Mouse (Mus musculus) cerebellum, postnatal 4 days (tissue): ENCODE data around the gene Ints1.

ENCODE experiments used
- DNase-seq, 2 experiments: peaks; one replicate each; pipeline ENCODE4 v3.0.0; 2022; ENCODE audit warnings: low spot score in 2 of 2, mixed read lengths in 1 of 2

Gene Ints1

DNA sequence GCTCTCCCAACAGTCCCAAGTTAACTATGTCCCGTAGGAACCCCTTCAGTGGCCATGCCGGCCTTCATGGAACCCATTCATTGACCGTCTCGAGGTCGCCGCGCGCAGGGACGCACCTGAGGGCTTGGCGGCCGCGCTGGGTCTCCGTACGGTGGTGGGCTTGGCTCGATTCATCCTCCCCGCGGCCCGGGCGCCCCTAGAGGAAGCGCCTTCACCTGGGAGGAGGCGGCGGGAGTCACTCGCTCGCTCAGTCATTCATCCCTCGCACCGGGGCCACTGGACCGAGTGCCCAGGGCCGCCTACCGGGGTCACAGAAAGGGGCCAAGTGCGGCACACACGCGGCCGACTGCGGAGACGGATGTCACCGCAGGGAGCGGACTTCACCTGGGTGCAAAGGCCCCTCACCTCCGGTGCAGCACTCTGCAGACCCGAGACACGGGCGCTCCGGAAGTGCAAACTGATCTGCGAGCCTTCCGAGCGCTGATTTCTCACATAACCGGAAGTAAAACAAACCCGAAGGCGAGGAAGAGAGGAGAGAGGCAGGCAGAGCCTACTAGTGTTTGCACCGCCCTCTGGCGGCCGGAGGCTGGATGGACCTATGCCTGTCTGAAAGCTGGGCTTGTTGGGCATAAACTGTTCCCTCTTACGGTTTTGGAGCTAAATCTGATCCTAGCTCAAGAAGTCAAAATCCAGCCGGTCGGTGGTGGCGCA, at the start of gene Ints1:
Gene Ints1, minus strand, starts transcription at position 459 of the 711 bp plus-strand sequence.
- peak; percentile 95 to 97 for DNase-seq

DNA sequence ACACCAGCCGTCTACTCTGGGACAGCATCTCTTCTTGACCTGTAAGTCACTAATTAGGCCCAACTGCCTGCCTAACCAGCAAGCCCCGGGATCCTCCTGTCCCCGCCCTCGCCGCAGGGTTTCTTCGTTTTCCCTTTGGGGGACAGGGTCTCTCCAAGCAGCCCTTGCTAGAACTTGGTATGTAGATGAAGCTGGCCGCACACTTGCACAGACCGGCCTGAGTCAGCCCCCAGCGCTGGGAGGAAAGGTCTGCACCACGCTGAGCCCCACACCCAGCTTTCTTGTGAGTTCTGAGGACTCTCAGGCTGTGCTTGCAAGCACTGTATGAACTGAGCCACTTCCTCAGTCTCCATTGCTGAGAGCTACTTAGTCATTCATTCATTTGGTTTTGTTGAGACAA, 49.1 kb upstream of the Ints1 start:
- no peak for DNase-seq

DNA sequence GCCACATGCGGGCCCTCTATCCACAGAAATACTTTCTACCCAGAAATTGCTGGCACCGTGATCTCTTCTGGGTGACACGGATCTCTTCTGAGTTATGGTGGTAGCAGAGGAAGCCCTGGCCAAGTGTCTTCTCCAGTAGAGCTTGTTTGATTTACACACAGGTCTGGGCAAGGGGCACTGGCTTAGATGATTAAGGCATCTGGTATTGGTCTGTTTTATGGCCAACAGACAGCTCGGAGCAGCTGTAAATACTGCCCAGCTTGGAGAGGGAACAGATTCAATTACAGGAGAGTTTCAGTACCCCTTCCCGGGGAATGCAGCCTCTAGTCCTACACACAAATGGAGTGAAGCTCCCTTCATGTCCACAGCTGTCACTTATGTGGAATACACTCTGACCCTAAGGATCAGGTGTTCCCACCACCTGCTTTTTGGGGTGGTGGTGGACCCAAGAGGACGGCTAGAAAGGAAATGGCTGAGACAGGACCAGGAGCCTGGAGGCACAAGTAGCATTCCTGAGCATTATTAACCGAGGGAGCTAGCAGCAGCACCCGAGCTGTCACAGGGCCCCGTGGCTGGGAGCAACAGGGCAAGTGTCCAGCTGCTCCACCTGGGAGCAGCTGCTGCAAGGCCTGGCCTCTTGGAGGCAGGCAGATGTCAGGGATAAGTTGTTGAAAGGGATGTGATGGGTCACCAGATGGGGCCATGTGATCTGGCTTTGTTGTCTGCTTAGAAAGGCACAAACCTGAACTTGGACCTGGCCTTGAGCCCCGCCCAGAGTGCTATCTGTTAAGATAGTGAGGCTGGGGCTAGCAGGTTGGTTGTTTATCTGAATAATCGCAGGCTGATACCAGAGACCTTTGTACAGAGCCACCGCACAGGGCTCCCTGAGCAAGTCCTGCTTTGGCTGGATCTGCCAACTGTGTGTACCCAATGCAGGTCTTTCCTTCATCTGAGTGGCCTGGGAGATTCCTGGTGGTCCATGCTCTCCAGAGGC, 46.3 kb upstream of the Ints1 start:
- DNase-seq, result no peak

DNA sequence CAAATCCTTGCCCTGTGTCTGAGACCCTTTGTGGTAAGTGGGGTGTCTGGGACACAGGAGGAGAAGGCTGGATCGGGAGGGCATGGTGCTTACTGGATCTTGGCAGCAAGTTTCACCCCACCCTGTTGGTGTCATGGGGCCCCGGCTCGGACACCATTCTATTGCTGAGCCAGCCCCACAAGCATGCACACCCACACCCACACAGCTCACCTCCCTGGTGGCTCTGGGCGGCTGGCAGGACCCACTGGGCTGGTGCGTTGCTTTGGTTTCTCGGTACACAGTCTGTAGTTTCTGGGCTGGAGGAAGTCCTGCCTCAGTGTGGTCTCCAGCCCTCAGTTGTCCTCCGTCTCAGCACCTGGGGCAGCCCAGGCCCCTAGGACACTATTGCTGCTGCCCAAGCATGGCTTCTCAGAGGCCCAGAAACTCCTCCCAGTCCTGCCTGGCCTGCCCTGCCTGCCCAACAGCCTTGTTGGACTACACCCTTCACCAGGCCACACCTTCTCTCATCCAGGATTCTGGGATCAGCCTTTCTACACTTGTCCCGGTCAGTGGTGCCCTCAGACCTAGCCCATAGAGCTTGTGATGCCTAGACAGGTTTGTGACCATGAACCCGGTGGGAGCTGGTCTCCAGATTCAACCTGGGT, 44.2 kb upstream of the Ints1 start, which contains the start of gene Tmem184a:
Gene Tmem184a, minus strand, starts transcription at position 380 of the 644 bp plus-strand sequence.
- no peak for DNase-seq

DNA sequence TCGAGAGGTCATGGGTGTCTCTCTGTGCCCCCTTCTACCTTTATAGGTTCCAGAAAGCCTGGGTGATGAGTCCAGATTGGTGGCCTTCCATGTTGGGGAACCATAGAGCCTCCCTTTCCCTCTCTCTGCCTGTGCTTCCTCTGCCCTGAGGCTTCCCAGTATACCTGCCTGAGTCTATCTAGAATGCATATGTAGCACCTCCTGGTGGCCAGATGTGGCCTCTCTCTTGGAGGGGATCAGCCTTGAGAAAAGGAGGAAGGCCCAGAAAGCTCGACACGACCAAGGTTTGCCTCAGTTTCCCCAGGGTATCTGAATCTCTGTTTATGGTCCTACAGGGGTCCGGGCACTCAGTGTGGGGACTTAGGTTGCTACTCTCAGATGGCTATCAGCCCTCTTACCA, 43.3 kb upstream of the Ints1 start:
- DNase-seq, result no peak

DNA sequence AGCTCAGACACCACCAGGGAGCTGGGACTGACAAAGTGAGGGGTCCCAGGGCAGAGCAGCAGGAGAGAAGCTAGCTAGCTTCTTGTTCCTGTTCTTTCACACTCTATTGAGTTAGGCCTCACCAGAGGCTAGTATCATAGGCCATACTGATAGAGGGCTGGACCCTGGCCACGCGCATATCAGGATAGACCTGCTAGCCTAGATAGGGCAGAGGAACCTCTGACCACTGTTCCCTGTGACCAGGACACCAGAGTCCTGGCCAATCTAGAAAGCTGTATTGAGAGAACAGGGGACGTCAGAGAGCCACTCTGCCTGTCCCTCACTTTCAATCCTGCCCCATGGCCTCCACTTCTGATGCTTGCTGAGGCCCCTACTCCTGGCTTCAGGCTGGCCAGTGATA, 42.6 kb upstream of the Ints1 start:
- no peak for DNase-seq

DNA sequence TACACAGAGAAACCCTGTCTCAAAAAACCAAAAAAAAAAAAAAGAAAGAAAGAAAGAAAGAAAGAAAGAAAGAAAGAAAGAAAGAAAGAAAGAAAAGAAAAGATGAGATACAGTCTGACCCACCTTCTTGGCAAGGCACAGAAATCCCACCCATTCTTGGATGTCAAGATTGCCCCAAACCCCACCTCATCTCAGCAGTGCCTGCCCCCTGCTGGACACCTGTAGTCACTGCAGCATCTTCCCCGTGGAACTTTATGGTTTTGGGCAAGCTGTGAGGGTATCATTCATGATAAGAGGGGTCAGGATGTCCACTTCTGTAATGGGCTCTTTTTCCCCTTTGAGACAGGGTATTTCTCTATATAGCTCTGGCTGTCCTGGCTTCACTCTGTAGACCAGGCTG, 41.8 kb upstream of the Ints1 start:
- no peak for DNase-seq

DNA sequence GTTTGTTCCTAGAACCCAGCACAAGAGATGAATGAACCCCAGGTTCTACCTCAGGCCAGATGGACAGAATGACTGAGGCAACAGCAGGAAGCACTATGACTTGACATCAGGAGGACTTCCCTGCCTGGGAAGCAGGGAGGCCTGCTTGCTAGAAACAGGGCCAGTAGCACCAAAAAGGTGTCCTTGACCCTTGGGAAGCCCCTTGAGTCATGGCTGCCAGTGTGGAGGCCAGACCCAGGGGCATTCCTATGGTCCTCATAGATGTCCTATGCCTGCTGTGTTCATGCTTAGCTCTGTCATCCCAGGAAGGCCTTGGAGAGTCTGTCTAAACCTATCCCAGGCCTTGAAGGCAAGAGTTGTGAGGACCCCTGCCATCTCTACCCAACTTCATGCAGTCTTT, 41.0 kb upstream of the Ints1 start:
- no peak for DNase-seq

DNA sequence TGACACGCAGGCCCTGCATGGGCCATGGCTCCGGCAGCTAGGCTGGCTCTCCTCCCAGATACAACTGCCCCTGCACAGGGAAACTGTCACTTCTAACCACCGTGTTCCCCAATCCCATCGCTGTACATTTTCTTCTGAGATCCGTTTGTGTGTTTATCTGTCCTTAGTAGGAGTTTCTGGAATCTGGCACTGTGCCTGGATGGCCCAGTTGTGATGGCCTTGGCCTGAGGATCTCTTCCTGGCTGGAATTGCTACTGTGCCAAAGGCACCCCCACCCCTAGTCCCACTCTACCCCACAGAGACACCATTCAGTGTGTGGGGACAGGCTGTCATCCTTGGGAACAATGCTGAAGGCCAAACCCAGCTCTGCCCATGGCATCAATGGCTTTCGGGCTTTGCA, 40.5 kb upstream of the Ints1 start:
- no peak for DNase-seq

DNA sequence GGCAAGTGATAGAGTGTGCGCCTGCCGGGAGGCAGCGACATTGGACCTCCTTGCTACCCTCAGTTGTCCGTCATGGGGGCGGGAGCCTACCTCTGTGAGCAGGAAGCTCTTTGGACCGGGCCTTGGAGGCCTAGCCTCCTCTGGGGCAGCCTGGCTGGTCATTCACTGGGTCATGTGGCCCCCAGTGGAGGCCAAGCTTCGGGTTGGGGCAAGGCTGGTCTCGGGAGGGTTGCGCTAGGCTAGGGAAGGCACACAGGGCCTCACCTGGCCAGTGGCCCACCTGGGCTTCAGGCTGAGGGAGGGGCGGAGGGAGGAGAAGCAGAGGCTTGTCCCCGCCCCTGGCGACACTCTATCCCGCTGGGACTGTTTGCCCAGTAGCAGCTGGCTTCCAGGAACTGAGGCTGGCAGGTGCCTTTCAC, 38.5 kb upstream of the Ints1 start:
- no peak for DNase-seq

DNA sequence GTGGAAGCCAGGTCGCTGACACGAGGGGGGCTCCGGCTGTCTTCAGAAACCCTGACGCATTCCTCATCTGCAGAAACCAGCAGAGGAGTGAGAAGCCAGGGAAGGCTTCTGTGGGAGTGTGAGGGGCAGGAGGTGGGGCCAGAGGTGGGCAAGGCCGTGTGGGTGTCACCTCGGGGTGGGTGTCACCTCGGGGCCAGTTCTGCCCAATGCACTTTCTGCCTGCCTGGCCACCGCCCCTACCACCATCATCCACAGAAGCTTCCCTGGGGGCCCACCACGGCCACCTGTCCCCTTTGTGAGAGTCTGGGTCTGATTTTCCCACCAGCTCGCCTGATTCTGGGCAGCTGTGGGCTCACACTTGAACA, 37.6 kb upstream of the Ints1 start:
- DNase-seq, result no peak

DNA sequence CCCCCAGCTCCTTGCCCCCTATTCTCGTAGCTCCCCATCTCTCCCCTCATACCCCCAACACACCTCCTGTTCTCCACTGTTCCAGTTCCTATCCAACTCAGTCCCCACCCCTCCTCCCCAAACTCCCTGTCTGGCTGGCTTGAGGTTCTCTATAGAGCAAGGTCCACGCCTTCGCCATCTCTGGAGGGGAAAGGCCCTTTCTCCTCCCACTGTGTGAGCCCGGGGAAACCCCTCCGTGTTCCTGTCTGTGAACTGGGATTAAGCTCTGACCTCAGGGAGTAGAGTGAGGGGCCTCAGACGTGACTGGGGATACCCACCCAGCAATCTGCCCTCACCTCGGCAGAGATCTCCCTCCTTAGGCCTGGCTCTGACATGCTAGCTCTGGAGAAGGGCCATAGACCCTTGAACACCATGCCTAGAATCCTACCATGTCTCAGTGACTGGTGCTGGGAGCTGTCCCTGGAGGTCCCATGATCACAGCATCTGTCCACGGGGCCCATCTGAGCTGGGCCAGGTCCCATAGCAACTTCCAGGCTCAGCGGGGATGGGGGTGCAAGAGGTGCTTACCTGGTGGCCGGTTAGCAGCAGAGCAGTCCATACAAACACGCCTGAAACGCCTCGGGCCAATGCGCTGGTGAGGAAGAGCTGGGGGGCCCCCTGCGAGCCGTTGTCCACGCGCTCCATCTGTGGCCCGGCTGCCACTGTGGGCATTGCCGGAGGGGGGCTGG, 37.1 kb upstream of the Ints1 start:
- DNase-seq, result no peak

DNA sequence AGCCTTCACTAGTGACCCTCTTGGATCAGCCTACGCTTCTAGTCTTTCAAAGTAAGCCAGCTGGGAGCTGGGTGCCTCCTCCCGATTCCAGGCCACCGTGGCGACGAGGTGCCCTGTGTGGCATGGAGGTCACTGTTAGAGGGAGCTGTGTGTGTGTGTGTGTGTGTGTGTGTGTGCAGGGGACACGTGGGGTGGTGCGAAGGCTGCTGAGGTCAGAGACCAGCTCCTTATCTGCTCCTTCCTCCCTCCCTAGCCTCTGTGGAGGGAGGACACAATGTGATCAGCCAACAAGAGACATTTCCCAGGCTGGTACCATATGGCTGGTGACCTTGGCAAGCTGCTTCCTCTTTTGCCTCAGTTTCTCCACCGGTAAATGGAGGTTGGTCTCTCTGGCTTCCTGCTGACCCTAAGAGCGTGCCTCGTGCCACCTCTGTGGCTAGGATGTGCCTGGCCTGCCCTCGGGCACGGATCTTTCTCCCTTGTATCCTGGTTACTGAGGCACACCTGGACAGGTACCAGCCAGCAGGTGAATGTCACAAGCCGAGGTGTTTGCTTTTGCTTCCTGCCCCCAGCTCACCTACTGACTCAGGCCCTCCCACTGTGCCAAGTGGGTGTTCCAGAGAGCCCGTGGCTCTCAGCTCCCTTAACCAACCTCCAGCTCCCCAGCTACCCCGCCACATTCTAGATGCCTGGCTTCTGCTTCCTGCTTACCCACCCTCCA, 36.4 kb upstream of the Ints1 start:
- no peak for DNase-seq

DNA sequence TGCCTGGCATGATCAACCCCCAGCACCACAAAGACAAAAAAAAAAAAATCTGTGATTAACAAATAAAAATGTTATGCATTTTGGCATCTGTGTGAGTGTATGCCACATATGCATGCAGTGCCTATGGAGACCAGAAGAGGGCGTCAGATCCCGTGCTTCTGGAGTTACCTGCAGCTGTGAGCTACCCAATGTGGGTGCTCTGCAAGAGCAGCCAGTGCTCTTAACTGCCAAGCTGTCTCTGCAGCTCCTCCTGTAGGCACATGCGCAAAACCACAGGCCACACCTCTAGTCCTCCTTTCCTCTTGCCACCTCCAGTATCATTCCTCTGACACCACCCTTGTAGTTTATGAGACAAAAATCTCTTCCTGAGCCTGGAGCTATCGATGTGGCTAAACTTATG, 33.9 kb upstream of the Ints1 start:
- DNase-seq, result no peak

DNA sequence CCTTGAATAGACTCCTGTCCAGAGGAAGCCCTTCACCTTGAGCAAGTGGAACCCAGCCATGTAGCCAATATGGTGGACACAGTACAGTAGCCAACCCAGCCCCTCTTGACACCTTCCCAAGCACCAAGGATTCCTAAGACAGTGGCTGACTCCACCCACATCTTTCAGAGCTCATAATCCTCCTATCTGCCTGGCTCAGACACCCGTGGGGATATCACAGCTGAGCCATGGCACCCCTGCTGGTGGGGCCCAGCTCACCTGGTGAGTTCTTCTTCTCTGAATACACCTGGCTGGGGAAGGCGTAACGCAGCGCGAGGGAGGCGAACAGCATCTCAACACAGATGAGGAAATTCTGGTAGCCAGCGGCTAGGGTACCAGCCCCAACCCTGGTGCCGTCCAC, 30.4 kb upstream of the Ints1 start:
- DNase-seq, result no peak

DNA sequence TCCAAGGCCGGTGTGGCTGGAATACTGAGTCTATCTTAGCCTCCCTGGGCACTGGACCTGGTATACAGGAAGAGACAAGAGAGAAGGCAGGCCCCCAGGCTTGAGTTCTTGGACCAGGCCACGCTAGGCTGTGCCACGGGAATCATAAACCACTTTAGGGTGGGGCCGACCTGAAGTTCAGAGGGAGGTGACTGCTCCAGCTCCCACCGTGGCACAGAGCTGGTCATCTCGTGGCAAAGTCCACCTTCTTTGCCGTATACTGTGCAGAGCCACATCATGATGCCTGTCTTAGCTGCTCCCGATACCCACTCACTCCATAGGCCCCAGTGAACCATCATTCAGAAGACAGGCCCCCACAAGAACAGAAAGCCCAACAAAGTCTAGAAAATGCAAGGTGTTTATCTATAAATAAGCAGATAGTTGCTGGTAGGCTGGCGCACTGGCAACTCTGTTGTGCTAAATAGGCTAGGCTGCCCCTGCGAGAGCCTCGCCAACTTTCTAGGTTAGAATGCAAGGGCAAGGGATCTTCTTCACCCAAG, 29.2 kb upstream of the Ints1 start:
- no peak for DNase-seq

DNA sequence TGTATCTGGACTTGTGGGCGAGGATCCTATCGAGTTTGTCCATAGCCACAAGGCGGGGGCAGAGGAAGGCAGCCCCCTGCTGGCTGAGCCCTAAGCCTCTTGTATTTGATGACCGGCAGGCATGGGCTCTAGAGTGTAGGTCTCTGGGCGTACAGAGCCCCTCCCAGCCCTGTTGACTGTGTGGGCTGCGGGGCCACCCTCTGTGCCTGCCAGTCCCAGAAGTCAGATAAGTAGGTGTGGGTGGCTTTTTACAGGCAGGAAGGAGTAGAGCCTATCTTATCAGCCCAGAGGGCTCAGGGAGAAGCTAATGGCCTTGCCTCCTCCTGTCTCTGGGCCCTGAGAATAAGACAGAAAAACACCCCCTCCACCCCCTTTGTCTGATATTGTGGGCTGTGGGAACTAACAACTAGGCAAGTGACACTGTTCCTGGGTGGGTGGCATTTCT, 28.7 kb upstream of the Ints1 start:
- DNase-seq, result no peak

DNA sequence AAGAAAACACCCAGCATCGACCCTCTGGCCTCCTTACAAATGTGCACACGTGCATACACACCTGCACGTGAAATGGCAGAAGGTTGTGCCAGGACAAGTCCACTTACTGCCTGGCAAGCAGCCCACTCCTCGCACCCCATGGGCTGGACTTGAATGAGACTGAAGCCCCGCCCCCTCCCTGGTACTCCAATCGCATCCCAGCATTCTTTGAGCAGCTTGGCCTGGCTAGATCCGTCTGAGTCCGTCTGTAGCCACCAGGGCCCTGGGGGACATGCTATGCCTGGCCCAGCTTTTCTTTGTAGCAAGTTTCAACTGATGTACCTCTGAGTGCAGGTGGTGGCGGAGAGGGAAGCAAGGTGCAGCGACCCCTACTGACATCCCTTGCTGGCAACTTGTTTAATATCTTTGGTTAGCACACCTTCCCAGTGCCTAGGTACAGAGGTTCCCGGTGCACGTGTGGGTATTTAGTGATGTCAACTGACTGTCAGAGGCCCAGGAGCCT, 28.2 kb upstream of the Ints1 start:
- peak in 1 of 2 experiments; percentile 49 for DNase-seq

DNA sequence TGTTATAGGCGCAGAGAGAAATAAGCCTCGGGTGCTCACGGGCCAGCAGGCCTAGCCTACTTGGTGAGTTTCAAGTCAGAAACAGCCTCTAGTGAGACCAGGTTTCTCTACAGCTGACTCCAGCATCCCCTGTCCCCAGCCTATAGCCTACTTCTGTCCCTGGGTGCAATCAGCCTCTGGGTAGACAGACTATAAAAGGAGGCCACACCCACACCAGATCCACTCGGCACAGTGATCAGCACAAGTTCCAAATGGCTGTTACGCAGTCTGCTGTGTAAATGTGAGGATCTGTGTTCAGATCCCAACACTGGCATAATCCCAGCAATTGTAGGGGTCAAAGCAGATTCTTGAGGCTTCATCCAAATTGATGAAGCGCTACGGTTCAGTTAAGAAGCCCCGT, 27.7 kb upstream of the Ints1 start:
- DNase-seq, result no peak

DNA sequence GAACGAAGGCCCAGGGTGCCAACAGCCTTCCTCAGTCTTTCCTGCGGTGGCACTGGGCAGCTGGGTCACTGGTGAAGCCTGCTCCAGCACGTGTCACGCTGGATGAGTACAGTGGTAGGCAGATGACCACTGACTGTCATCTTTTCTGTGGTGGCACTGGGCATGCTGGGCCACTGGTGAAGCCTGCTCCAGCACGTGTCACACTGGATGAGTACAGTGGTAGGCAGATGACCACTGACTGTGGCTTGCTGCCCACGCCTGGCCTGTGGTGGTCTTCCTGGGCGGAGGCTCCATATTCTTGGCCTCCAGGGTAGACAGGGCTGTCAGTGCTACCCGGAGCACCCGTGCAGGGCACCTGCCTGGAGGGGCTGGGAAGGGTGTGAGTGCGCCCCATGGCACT, 26.4 kb upstream of the Ints1 start:
- DNase-seq, result no peak

DNA sequence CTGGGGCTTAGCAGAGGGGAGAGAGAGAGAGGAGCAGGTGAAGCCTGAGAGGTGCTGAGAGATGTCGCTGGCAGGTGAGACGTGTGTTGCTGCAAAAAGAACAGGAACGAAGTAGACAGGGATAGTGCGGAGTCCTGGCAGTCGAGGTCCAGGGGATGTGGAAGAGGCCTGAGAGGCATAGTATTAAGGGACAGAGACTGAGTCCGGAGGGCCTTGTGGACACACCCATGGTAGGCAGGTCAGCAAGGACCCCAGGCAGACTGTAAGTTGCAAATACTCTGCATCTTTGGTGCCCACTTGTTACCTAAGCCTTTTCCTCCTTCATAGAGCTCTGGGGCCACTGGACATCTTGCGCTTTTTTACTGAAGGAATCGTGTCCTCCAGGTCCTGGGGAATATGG, 25.8 kb upstream of the Ints1 start:
- no peak for DNase-seq
